Mouse (Mus musculus) ES-E14 (cell line): ENCODE measurements around the gene Fbxl19.

ENCODE experiments used
- CHD2 ChIP-seq: IDR thresholded peaks from 2 replicates; pipeline ENCODE4 v1.6.1; 2014; ENCODE audit warnings: mild to moderate bottlenecking, low read depth, low read length, inconsistent platforms
- MAFK ChIP-seq: IDR thresholded peaks from 2 replicates; pipeline ENCODE4 v1.6.1; 2014; ENCODE audit warnings: mild to moderate bottlenecking, low read depth, low read length, inconsistent platforms; ENCODE audit not compliant: insufficient read depth
- ZC3H11A ChIP-seq: IDR thresholded peaks from 2 replicates; pipeline ENCODE4 v1.6.1; 2012; ENCODE audit warnings: low read depth, mild to moderate bottlenecking, inconsistent platforms, low read length, borderline replicate concordance
- ZNF384 ChIP-seq: IDR thresholded peaks from 2 replicates; pipeline ENCODE4 v1.6.1; 2012; ENCODE audit warnings: low read depth, low read length, inconsistent platforms

DNA sequence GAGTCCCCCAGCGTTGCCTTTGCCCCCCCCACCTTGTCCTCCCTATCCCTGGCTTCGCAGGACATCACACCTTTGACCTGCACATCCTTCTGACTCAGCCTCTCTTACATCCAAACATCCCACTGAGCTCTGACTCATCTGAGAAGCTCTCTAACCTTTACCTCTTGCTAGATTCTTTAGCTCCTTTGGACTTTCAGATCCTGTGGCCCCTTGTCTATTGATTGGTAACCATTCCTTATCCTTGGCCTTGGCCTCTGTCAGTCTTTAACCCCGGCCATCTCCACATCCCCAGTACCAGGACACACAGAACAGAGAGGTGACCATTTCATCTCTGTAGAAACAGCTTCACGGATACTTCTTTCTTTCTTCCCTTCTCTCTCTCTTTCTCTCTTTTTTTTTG, 14.2 kb upstream of the Fbxl19 start:
- no peak for TF ChIP-seq MAFK
- no peak for TF ChIP-seq ZNF384
- no peak for TF ChIP-seq CHD2
- no peak for TF ChIP-seq ZC3H11A
